Mouse (Mus musculus): ENCODE results near the gene Ap1m2.
A peak's percentile ranks its signal among the peaks of the same experiment; 100 is the strongest.

DNA sequence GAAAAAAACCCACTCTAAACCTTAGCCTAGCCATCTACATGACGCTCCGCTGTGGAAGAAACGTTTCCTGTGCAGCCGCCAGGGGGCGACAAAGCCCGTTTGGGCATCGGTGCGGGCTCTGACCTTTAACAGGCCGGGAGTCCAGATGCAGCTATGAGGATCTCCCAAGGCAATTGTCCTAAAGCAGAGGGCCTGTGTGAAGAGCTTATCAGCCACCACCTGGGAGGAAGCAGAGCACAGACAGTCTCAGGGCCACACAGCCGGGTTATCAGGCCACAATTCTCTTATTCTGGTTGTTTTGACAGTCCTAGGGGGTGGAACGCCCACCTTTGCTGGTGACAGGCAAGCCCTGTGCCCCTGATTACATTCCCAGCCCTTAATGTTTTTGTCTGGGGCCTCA lies 1.3 kb upstream of the Ap1m2 start:
- peak; percentile 90 for TF ChIP-seq CTCF (IDR thresholded peaks at IDR 0.05; ENCODE audit: borderline replicate concordance, insufficient read depth, low read depth, low read length)
- no peak for TF ChIP-seq POLR2A (IDR thresholded peaks at IDR 0.05; ENCODE audit: borderline replicate concordance, insufficient read depth, low read length)

Measured in cerebellum, adult 2 months (tissue).